Mouse (Mus musculus): ENCODE measurements at regions not wholly inside any gene's neighbourhood (a gene's known extent, or its start where the extent isn't known, plus 50 kb on each side); places are given as distances from the start of the nearest gene placed in this dataset.

- Histone ChIP-seq H3K4me2 (no peak overlapping the region), H3K4me1 (replicated peaks) (peaks cover 35% of the 10 kb centered on the region), H3K36me3 (no peaks in the 10 kb centered on the region), H3K27me3 (no peaks in the 10 kb centered on the region), H3K9me3 (replicated peaks) (no peaks in the 10 kb centered on the region), H3K9ac (no peak overlapping the region), H3K27ac (peak overlapping the region; percentile 93), H3K4me3 (no peak overlapping the region)
- ATAC-seq (replicated peaks; ENCODE audit: insufficient number of reproducible peaks, insufficient read depth, low FRiP score, low read depth), result peak; percentile 82
- WGBS, result 11% methylated on average over 7 of the region's 7 CpGs
These were observed 133.0 kb upstream of the Hs6st1 start for GRCm38 (mm10) chr1:35935099-35935651.

GRCm38 (mm10) chr1:35936362-35937093 lies 131.7 kb upstream of the Hs6st1 start:
- no peak for ATAC-seq (replicated peaks; ENCODE audit: insufficient number of reproducible peaks, insufficient read depth, low FRiP score, low read depth)
- 49% methylated on average over 5 of the region's 5 CpGs for WGBS
- no peaks in the 10 kb centered on the region for H3K36me3 ChIP-seq
- H3K4me3 ChIP-seq, result no peak overlapping the region
- no peak overlapping the region for H3K4me2 ChIP-seq
- H3K9ac ChIP-seq, result no peak overlapping the region
- no peaks in the 10 kb centered on the region for H3K27me3 ChIP-seq
- peaks cover 43% of the 10 kb centered on the region for H3K4me1 ChIP-seq (replicated peaks)
- no peaks in the 10 kb centered on the region for H3K9me3 ChIP-seq (replicated peaks)
- H3K27ac ChIP-seq, result peak overlapping the region; percentile 93

- no peaks in the 10 kb centered on the region for H3K27me3 ChIP-seq
- peak overlapping the region; percentile 39; the same call in 1 of the 2 replicates for H3K27ac ChIP-seq
- peaks cover 59% of the 10 kb centered on the region for H3K4me1 ChIP-seq (replicated peaks)
- H3K9me3 ChIP-seq (replicated peaks), result no peaks in the 10 kb centered on the region
- H3K9ac ChIP-seq, result no peak overlapping the region
- no peak for ATAC-seq (replicated peaks; ENCODE audit: insufficient number of reproducible peaks, insufficient read depth, low FRiP score, low read depth)
- no peak overlapping the region for H3K4me3 ChIP-seq
- WGBS, result 28% methylated on average over 2 of the region's 2 CpGs
- H3K36me3 ChIP-seq, result no peaks in the 10 kb centered on the region
- no peak overlapping the region for H3K4me2 ChIP-seq
These were observed 128.0 kb upstream of the Hs6st1 start for GRCm38 (mm10) chr1:35940236-35940635.

- H3K9ac ChIP-seq, result no peak overlapping the region
- ATAC-seq (replicated peaks; ENCODE audit: insufficient number of reproducible peaks, insufficient read depth, low FRiP score, low read depth), result peak; percentile 50
- no peak overlapping the region for H3K4me3 ChIP-seq
- peak overlapping the region; percentile 83 for H3K27ac ChIP-seq
- peaks cover 48% of the 10 kb centered on the region for H3K4me1 ChIP-seq (replicated peaks)
- H3K4me2 ChIP-seq, result peak overlapping the region; percentile 3; the same call in 1 of the 2 replicates
- no peaks in the 10 kb centered on the region for H3K36me3 ChIP-seq
- H3K9me3 ChIP-seq (replicated peaks), result no peaks in the 10 kb centered on the region
- WGBS, result 20% methylated on average over 8 of the region's 8 CpGs
- no peaks in the 10 kb centered on the region for H3K27me3 ChIP-seq
These were observed 126.5 kb upstream of the Hs6st1 start for GRCm38 (mm10) chr1:35941642-35942077.

- Histone ChIP-seq H3K4me1 (replicated peaks) (peaks cover 46% of the 10 kb centered on the region), H3K36me3 (no peaks in the 10 kb centered on the region), H3K9ac (no peak overlapping the region), H3K9me3 (replicated peaks) (no peaks in the 10 kb centered on the region; the same call in 1 of the 2 replicates), H3K27me3 (no peaks in the 10 kb centered on the region), H3K4me3 (no peak overlapping the region), H3K4me2 (peak overlapping the region; percentile 3; the same call in 1 of the 2 replicates), H3K27ac (peak overlapping the region; percentile 83)
- 36% methylated on average over 7 of the region's 7 CpGs for WGBS
- no peak for ATAC-seq (replicated peaks; ENCODE audit: insufficient number of reproducible peaks, insufficient read depth, low FRiP score, low read depth)
These were observed 126.0 kb upstream of the Hs6st1 start for GRCm38 (mm10) chr1:35942222-35942621.

- Histone ChIP-seq H3K9me3 (replicated peaks) (no peaks in the 10 kb centered on the region; the same call in 1 of the 2 replicates), H3K4me3 (no peak overlapping the region), H3K4me1 (replicated peaks) (peaks cover 46% of the 10 kb centered on the region), H3K36me3 (no peaks in the 10 kb centered on the region), H3K4me2 (no peak overlapping the region), H3K27me3 (no peaks in the 10 kb centered on the region), H3K9ac (no peak overlapping the region), H3K27ac (no peak overlapping the region)
- ATAC-seq (replicated peaks; ENCODE audit: insufficient number of reproducible peaks, insufficient read depth, low FRiP score, low read depth), result no peak
- 82% methylated on average over 7 of the region's 7 CpGs for WGBS
These were observed 124.4 kb upstream of the Hs6st1 start for GRCm38 (mm10) chr1:35943800-35944199.

- Histone ChIP-seq H3K36me3 (no peaks in the 10 kb centered on the region), H3K4me2 (no peak overlapping the region), H3K9ac (no peak overlapping the region), H3K27ac (no peak overlapping the region), H3K4me3 (no peak overlapping the region), H3K4me1 (replicated peaks) (peaks cover 46% of the 10 kb centered on the region), H3K9me3 (replicated peaks) (no peaks in the 10 kb centered on the region; the same call in 1 of the 2 replicates), H3K27me3 (no peaks in the 10 kb centered on the region)
- 79% methylated on average over 5 of the region's 5 CpGs for WGBS
- ATAC-seq (replicated peaks; ENCODE audit: insufficient number of reproducible peaks, insufficient read depth, low FRiP score, low read depth), result no peak
These were observed 123.8 kb upstream of the Hs6st1 start for GRCm38 (mm10) chr1:35944376-35944775.

GRCm38 (mm10) chr1:35944849-35945248 lies 123.4 kb upstream of the Hs6st1 start:
- no peak overlapping the region for H3K9ac ChIP-seq
- ATAC-seq (replicated peaks; ENCODE audit: insufficient number of reproducible peaks, insufficient read depth, low FRiP score, low read depth), result no peak
- H3K4me1 ChIP-seq (replicated peaks), result peaks cover 46% of the 10 kb centered on the region
- no peak overlapping the region for H3K4me2 ChIP-seq
- 56% methylated on average over 8 of the region's 8 CpGs for WGBS
- H3K27ac ChIP-seq, result peak overlapping the region; percentile 28; the same call in 1 of the 2 replicates
- no peaks in the 10 kb centered on the region for H3K27me3 ChIP-seq
- H3K36me3 ChIP-seq, result no peaks in the 10 kb centered on the region
- no peaks in the 10 kb centered on the region; the same call in 1 of the 2 replicates for H3K9me3 ChIP-seq (replicated peaks)
- H3K4me3 ChIP-seq, result no peak overlapping the region

GRCm38 (mm10) chr1:35945596-35945995 lies 122.6 kb upstream of the Hs6st1 start:
- Histone ChIP-seq H3K36me3 (no peaks in the 10 kb centered on the region), H3K4me3 (no peak overlapping the region), H3K27ac (peak overlapping the region; percentile 28; the same call in 1 of the 2 replicates), H3K4me2 (no peak overlapping the region), H3K27me3 (no peaks in the 10 kb centered on the region), H3K9me3 (replicated peaks) (no peaks in the 10 kb centered on the region; the same call in 1 of the 2 replicates), H3K4me1 (replicated peaks) (peaks cover 41% of the 10 kb centered on the region), H3K9ac (no peak overlapping the region)
- 70% methylated on average over 4 of the region's 4 CpGs for WGBS
- ATAC-seq (replicated peaks; ENCODE audit: insufficient number of reproducible peaks, insufficient read depth, low FRiP score, low read depth), result no peak

- 63% methylated on average over 5 of the region's 5 CpGs for WGBS
- no peaks in the 10 kb centered on the region for H3K36me3 ChIP-seq
- no peaks in the 10 kb centered on the region for H3K27me3 ChIP-seq
- H3K4me2 ChIP-seq, result no peak overlapping the region
- H3K4me3 ChIP-seq, result no peak overlapping the region
- ATAC-seq (replicated peaks; ENCODE audit: insufficient number of reproducible peaks, insufficient read depth, low FRiP score, low read depth), result no peak
- no peak overlapping the region for H3K27ac ChIP-seq
- no peaks in the 10 kb centered on the region; the same call in 1 of the 2 replicates for H3K9me3 ChIP-seq (replicated peaks)
- H3K4me1 ChIP-seq (replicated peaks), result peaks cover 21% of the 10 kb centered on the region
- no peak overlapping the region for H3K9ac ChIP-seq
These were observed 120.1 kb upstream of the Hs6st1 start for GRCm38 (mm10) chr1:35948104-35948503.

- H3K4me2 ChIP-seq, result no peak overlapping the region
- WGBS, result 63% methylated on average over 4 of the region's 4 CpGs
- no peak for ATAC-seq (replicated peaks; ENCODE audit: insufficient number of reproducible peaks, insufficient read depth, low FRiP score, low read depth)
These were observed 117.1 kb upstream of the Hs6st1 start for GRCm38 (mm10) chr1:35951082-35951481.

More at GRCm38 (mm10) chr1:35951082-35951481, 117.1 kb upstream of the Hs6st1 start:
- Histone ChIP-seq H3K4me3 (no peak overlapping the region), H3K36me3 (no peaks in the 10 kb centered on the region), H3K9me3 (replicated peaks) (no peaks in the 10 kb centered on the region; the same call in 1 of the 2 replicates), H3K4me1 (replicated peaks) (peaks cover 4% of the 10 kb centered on the region; the same call in 1 of the 2 replicates), H3K27me3 (no peaks in the 10 kb centered on the region), H3K27ac (peak overlapping the region; percentile 12; the same call in 1 of the 2 replicates), H3K9ac (no peak overlapping the region)

Measured in heart, embryonic 15.5 days (tissue).